Mouse (Mus musculus) megakaryocyte, embryonic 14.5 days (primary cell): ENCODE data around the gene Rybp. TPM values are rescaled to one million over a fixed set of nuclear protein-coding genes. Genes with fewer than 3 reads are reported as not detected.

Experiments
- H3K27me3 ChIP-seq: replicated peaks from 2 replicates; pipeline ENCODE3; 2012; ENCODE audit warnings: inconsistent platforms
- H3K36me3 ChIP-seq: replicated peaks from 2 replicates; pipeline ENCODE3; 2012; ENCODE audit warnings: low read length, inconsistent platforms, mixed read lengths
- H3K4me1 ChIP-seq: 2 replicates; pipeline ENCODE4 v1.6.1; 2012; ENCODE audit warnings: inconsistent platforms
- H3K4me3 ChIP-seq: replicated peaks from 2 replicates; pipeline ENCODE3; 2012; ENCODE audit warnings: moderate library complexity, mild to moderate bottlenecking, inconsistent platforms
- H3K9me3 ChIP-seq: 2 replicates; pipeline ENCODE4 v1.6.1; 2012; ENCODE audit warnings: inconsistent platforms
- FLI1 ChIP-seq: IDR thresholded peaks from 2 replicates; pipeline ENCODE4 v1.6.1; 2012; ENCODE audit warnings: low read length, inconsistent platforms, mixed read lengths
- GATA1 ChIP-seq: IDR thresholded peaks from 3 replicates; pipeline ENCODE4 v1.6.1; 2012; ENCODE audit warnings: mixed read lengths, low read length, inconsistent platforms, borderline replicate concordance
- polyA plus RNA-seq: library from polyadenylated mRNA; stranded (reverse); fragments of >175 nt; gene quantifications from 2 replicates; pipeline ENCODE4 v1.2.3, GENCODE M21; 2012; ENCODE audit warnings: low replicate concordance; ENCODE audit not compliant: insufficient read depth

Rybp gene
- polyA plus RNA-seq, 1 experiment, result 1.7 TPM

GRCm38 (mm10) chr6:100212820-100213219 is 74.5 kb downstream of the Rybp start:
- Histone ChIP-seq H3K36me3 (no peaks in the 10 kb centered on the region), H3K4me1 (peaks cover 70% of the 10 kb centered on the region), H3K4me3 (no peak overlapping the region), H3K27me3 (peaks cover 39% of the 10 kb centered on the region), H3K9me3 (no peaks in the 10 kb centered on the region)
- TF ChIP-seq GATA1 (no peak), FLI1 (no peak)

DNA sequence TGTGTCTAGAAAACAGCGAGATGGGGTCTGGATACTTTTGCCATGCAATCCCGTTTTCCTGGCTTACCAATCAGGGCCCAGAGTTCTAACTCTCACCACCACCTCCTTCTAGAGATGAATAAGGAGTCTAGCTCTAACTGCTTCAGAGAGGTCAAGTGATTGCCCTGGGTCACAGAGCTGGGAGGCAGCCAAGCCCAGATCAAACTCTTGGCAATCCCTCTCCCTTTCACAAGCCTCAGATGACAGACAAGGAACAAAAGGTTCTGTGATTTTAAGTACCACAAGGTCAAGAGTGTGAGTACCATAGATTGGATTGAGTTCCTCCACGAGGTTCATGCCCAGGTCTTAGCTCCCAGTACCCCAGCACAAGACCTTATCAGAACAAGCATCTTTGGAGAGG is 75.6 kb downstream of the Rybp start:
- Histone ChIP-seq H3K27me3 (peaks cover 48% of the 10 kb centered on the region), H3K9me3 (no peaks in the 10 kb centered on the region), H3K36me3 (no peaks in the 10 kb centered on the region), H3K4me1 (peaks cover 82% of the 10 kb centered on the region), H3K4me3 (no peak overlapping the region)
- TF ChIP-seq FLI1 (no peak), GATA1 (no peak)

DNA sequence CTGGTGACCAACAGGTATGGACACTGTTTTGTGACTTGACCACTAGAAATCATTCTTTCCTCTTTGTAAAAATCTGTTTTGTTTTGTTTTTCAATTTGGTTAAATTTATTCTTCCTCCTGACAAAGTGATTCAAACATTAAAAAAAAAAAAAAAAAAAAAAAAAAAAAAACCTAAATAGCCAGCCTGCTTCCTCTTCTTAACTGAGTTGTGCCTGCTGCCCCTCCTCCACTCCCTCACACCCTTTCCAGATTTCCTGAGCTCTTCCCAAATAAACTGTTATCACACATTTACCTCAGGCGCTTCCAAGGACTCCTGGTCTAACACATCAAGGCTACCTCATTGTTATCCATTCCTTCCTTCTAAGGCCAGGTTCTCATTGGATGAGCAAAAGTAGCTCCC is 76.8 kb downstream of the Rybp start:
- TF ChIP-seq GATA1 (no peak), FLI1 (no peak)
- Histone ChIP-seq H3K4me1 (peaks cover 83% of the 10 kb centered on the region), H3K9me3 (no peaks in the 10 kb centered on the region), H3K36me3 (no peaks in the 10 kb centered on the region), H3K27me3 (peaks cover 50% of the 10 kb centered on the region), H3K4me3 (no peak overlapping the region)

- peaks cover 69% of the 10 kb centered on the region for H3K27me3 ChIP-seq
- peak overlapping the region; percentile 82 for H3K4me3 ChIP-seq
- no peaks in the 10 kb centered on the region for H3K36me3 ChIP-seq
- no peak for TF ChIP-seq GATA1
- no peak for TF ChIP-seq FLI1
- peaks cover 63% of the 10 kb centered on the region for H3K4me1 ChIP-seq
- peaks cover 6% of the 10 kb centered on the region for H3K9me3 ChIP-seq
Measured at GRCm38 (mm10) chr6:100206741-100207275, 80.5 kb downstream of the Rybp start.

DNA sequence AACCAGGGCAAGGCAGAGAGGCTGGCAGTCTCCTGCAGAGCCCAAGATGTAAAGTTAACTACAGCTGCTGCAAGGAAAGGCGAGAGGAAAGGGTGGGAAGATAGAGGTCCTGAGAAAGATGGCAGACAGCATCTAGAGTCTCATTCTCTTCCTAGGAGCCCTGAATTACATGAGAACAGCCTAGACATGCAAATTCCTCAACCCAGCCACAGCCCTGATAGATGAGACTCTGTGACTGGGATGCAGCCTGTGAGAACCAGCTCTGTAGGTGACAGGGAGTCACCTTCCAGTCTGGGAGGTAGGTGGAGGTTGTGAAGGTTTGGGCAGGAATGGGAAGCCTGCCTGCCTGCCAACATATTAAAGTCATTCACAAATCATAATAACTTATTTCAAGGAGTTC is 81.0 kb downstream of the Rybp start:
- Histone ChIP-seq H3K4me3 (peak overlapping the region; percentile 82), H3K27me3 (peaks cover 74% of the 10 kb centered on the region), H3K9me3 (peaks cover 6% of the 10 kb centered on the region), H3K36me3 (no peaks in the 10 kb centered on the region), H3K4me1 (peaks cover 63% of the 10 kb centered on the region)
- no peak for TF ChIP-seq FLI1
- no peak for TF ChIP-seq GATA1

- Histone ChIP-seq H3K4me1 (peaks cover 47% of the 10 kb centered on the region), H3K27me3 (peaks cover 81% of the 10 kb centered on the region), H3K36me3 (no peaks in the 10 kb centered on the region), H3K9me3 (peaks cover 6% of the 10 kb centered on the region), H3K4me3 (no peak overlapping the region)
- TF ChIP-seq GATA1 (no peak), FLI1 (no peak)
Measured at GRCm38 (mm10) chr6:100204436-100204835, 82.8 kb downstream of the Rybp start.

- Histone ChIP-seq H3K9me3 (peaks cover 6% of the 10 kb centered on the region), H3K4me1 (peaks cover 38% of the 10 kb centered on the region), H3K27me3 (peaks cover 83% of the 10 kb centered on the region), H3K4me3 (peak overlapping the region; percentile 43), H3K36me3 (no peaks in the 10 kb centered on the region)
- TF ChIP-seq GATA1, result no peak
- TF ChIP-seq FLI1, result no peak
Measured at GRCm38 (mm10) chr6:100203492-100203891, 83.8 kb downstream of the Rybp start.

GRCm38 (mm10) chr6:100202091-100202490 is 85.2 kb downstream of the Rybp start:
- H3K4me3 ChIP-seq, result no peak overlapping the region
- peaks cover 87% of the 10 kb centered on the region for H3K27me3 ChIP-seq
- H3K9me3 ChIP-seq, result peaks cover 6% of the 10 kb centered on the region
- no peak for TF ChIP-seq GATA1
- no peak for TF ChIP-seq FLI1
- H3K36me3 ChIP-seq, result no peaks in the 10 kb centered on the region
- peaks cover 33% of the 10 kb centered on the region for H3K4me1 ChIP-seq

GRCm38 (mm10) chr6:100197102-100197501 is 90.2 kb downstream of the Rybp start:
- peaks cover 38% of the 10 kb centered on the region for H3K4me1 ChIP-seq
- peaks cover 75% of the 10 kb centered on the region for H3K27me3 ChIP-seq
- H3K36me3 ChIP-seq, result no peaks in the 10 kb centered on the region
- TF ChIP-seq GATA1, result no peak
- TF ChIP-seq FLI1, result no peak
- H3K9me3 ChIP-seq, result peaks cover 1% of the 10 kb centered on the region
- H3K4me3 ChIP-seq, result no peak overlapping the region

GRCm38 (mm10) chr6:100195870-100196409 is 91.3 kb downstream of the Rybp start:
- TF ChIP-seq FLI1 (no peak), GATA1 (no peak)
- H3K4me1 ChIP-seq, result peaks cover 44% of the 10 kb centered on the region

DNA sequence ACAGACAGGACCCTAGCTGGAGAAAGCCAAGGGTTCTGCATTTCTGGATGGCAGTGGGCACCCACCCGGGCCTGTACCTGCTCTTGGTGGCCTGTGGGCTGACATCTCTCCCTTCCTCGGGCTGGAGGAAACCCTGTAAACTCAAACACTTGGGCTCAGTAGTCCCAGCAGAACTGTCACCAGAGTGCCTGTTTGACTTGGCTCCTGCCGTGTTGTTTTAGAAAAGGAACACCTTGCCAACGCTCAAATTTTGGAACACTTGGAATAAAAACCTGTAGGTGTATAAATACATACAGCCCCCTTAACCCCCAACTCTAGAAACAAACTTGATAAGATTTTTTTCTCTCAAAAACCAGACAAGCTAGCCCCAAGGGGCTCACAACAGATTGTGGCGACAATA is 92.2 kb downstream of the Rybp start:
- H3K4me3 ChIP-seq, result no peak overlapping the region
- no peak for TF ChIP-seq GATA1
- no peak for TF ChIP-seq FLI1
- peaks cover 68% of the 10 kb centered on the region for H3K27me3 ChIP-seq
- no peaks in the 10 kb centered on the region for H3K36me3 ChIP-seq
- no peaks in the 10 kb centered on the region for H3K9me3 ChIP-seq
- peaks cover 53% of the 10 kb centered on the region for H3K4me1 ChIP-seq

More at GRCm38 (mm10) chr6:100195870-100196409, 91.3 kb downstream of the Rybp start:
- H3K4me3 ChIP-seq, result no peak overlapping the region
- no peaks in the 10 kb centered on the region for H3K9me3 ChIP-seq
- peaks cover 71% of the 10 kb centered on the region for H3K27me3 ChIP-seq
- no peaks in the 10 kb centered on the region for H3K36me3 ChIP-seq
